ENCODE assay signal across 11 mouse cellular contexts in the genomic region with DNA sequence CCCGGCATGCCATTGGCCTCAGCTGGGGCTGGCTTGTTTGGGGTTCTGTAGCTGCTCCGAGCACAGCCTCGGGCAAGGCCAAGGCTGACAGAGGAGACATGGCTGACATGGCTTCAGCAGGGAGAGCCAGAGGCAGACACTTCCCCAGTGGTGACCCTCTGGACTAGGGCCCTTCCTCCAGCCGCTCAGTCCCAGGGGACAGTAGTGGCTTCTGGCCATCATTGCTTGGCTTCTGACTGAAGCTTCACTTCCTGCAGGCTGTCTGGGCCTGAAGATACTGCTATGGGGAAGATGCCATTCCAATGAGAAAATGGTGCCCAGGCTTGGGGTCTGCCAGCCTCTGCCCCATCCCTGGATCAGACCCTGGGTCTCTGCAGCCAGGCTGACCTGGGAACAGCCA.
DNase-seq lines count a peak whose midpoint lies in the region.
"Had no signal": no experiment of that assay in that cellular context is flagged by ENCODE, and none has a peak within 500 bp of the region (broad histone marks: within the 10 kb centered on the region; RNA-seq: fewer than 3 reads in every experiment).

No protein-coding gene starts in this region.

- intact Hi-C loops in heart, postnatal 25 days (cut with DNase I) = no loop called here

- peak; percentile 81 for DNase-seq in adrenal gland, postnatal 10 days
- DNase-seq in adrenal gland, adult 8-10 months = no peak
- peak; percentile 44 for DNase-seq in lung, postnatal 36 days
- no peak for DNase-seq in lung, postnatal 25 days (ENCODE audit: low spot score)
- DNase-seq in heart, postnatal 25 days (ENCODE audit: low spot score) = peak; percentile 66
- peak; percentile 51 for DNase-seq in skeletal muscle tissue, adult 2 months (ENCODE audit: low read depth, low spot score)
- no peak for DNase-seq in urinary bladder, postnatal 25 days (ENCODE audit: low spot score)
- DNase-seq in urinary bladder, postnatal 4 days (ENCODE audit: low spot score in 2 of 2) = no peak
- DNase-seq: cerebellum, adult 18-20 months; forebrain, postnatal 0 days; layer of hippocampus, adult 9-11 months had no signal

Comparison
In these comparisons a context has a peak if more than half of its experiments do, and no peak if none do; other contexts are left out.
1. DNase-seq: peak in adrenal gland, postnatal 10 days (single experiment), lung, postnatal 36 days (single experiment), heart, postnatal 25 days (single experiment) and skeletal muscle tissue, adult 2 months (single experiment); none in adrenal gland, adult 8-10 months (single experiment), lung, postnatal 25 days (single experiment), urinary bladder, postnatal 25 days (single experiment) and urinary bladder, postnatal 4 days (0 of 2).